Mouse (Mus musculus): ENCODE measurements around the gene Skint11.
"Not testable (repeated sequence)": the region's sequence is repeated elsewhere in the genome, so short reads cannot be mapped to it uniquely, and the experiment has no call there.

Gene Skint11

DNA sequence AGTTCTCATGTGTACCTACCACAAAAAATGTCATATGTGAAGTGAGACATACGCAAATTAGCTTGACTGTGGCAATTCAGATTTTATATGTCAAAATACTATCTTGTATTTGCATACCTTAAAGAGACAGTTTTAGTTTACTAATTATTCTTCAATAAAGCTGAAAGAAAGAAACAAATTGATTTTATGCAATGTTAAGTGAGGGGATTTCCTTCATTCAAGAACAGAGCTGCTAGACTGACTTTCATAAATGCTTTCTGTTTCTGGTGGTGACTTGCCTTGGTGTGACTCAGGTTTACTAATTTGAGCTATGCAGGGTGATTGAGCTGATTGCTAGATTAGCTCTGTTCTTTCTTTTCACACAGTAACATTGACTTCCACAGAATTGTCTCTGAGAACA is at the start of gene Skint11:
Skint11 (plus strand) TSS at position 301 of the 400 bp plus-strand sequence.
- DNase-seq (ENCODE audit: extremely low spot score, low read depth, low spot score) = no peak

DNA sequence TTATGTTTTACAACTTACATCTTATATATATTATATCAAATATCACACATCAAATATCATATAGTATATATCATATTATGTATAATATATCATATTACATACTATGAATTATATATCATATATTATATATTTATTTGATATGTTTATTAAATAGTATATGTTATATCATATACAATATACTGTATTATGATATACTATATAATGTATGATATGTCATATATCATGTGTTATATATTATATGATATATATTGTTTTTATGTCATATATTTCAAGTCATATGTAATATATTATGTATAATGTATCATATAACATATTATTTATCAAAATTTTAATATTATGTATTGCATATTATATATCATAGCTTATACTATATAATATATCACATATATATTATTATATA is 2.0 kb upstream of the Skint11 start:
- no peak for DNase-seq (ENCODE audit: extremely low spot score, low read depth, low spot score)

- DNase-seq (ENCODE audit: extremely low spot score, low read depth, low spot score) = not testable (repeated sequence)
These were observed 9.7 kb downstream of the Skint11 start for GRCm38 (mm10) chr4:114172898-114173297.

DNA sequence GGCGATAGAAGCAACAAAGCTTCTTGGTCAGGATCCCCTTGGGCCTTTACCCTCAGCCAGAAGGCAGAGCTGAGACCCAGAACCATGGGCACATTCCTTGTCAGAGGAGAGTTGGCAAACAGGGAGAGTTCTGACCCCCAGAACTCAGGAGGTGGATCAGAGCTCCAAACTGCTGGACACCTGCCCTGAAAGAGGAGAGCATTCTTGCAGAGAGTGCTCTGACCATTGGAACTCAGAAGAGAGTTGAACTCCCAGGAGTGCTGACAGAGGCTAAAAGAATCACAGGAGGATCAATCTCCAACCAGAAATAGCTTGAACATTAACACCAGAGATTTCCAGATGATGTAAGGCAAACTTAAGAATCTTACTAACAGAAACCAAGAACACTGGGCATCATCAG is 93.7 kb downstream of the Skint11 start:
- DNase-seq (ENCODE audit: extremely low spot score, low read depth, low spot score) = not testable (repeated sequence)
